Mouse (Mus musculus): Measurements from ENCODE around the gene Naaladl2.
A peak's percentile ranks its signal among the peaks of the same experiment; 100 is the strongest.
"Not testable (repeated sequence)": the region's sequence is repeated elsewhere in the genome, so short reads cannot be mapped to it uniquely, and the experiment has no call there.

Naaladl2 gene

DNA sequence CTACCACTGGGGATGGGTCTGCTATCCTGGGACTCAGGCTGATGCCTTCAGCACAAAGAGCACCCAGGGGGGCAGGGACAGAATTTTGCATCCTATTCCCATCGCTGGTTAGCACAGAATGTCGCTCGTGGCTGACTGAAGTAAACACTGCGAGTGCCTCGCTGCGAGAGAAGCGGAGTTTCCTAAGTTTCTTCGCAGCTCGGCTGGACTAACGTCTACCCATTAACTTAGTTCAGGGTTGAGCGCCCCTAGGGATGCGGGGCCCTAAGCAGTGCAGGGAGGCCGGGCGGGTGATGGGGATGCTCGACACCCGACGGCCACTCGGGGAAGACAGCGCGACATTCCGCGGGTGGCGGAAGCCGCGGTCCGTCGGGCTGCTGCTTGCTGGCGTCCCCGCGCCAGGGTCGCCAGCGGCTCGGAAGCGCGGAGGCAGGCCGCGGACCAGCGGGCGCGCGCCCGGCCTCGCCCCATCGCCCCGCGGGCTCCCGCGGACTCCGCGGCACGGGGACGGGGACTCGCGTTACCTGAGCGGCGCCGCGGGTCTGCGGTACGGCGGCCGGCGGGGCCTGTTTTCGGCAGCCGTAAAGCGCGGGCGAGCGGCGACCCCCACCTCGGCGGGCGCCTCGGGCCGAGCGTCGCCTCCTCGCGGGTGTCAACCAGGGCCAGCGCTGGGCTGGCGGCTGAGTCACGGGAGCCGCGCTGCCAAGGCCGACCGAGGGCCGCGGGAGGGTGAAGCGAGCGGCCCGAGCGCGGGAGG lies at the start of gene Naaladl2:
TSS of gene Naaladl2 (minus strand) at position 707 of the 757 bp plus-strand sequence.
- DNase-seq (ENCODE audit: low spot score in 2 of 2) = peak; percentile 41 to 47

DNA sequence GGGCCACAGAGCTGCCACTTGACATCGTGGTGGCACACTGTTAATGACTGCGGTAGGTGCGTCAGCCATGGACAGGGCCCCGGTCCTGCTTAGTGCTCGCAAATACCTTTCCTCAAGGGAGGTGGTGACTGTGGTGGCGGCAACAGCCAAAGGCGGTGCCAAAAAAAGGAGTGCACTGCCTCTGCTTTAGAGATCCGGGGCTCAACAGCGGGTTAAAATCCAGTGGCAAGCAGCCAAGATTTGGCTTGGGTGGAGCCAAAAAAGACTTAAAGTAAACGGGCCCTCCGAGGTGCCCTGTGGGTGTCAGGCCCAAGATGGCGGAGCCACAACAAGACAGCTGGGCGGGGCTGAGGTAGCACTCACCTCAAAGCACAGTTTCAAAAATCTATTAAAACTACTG lies 7.7 kb upstream of the Naaladl2 start:
- no peak for DNase-seq (ENCODE audit: low spot score in 2 of 2)

DNA sequence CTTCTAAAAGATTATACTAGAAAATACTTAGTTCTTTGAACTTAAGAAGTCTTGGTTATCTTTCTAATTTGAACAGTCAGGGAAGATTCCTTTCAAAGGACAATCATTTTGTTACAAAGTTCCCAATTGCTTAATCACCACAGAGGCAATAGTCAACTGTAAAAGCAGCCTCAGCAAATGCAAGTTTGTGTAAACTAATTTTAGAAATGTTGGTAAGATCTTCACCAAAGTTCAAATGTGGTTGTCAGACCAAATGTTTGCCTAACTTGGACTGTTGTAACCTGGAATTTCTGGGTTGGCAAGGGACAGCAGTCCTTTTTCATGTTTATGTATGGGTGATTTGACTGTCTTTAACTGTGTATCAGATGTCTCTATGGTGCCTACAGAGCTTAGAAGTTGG lies 3.2 kb upstream of the Naaladl2 start:
- no peak for DNase-seq (ENCODE audit: low spot score in 2 of 2)

DNA sequence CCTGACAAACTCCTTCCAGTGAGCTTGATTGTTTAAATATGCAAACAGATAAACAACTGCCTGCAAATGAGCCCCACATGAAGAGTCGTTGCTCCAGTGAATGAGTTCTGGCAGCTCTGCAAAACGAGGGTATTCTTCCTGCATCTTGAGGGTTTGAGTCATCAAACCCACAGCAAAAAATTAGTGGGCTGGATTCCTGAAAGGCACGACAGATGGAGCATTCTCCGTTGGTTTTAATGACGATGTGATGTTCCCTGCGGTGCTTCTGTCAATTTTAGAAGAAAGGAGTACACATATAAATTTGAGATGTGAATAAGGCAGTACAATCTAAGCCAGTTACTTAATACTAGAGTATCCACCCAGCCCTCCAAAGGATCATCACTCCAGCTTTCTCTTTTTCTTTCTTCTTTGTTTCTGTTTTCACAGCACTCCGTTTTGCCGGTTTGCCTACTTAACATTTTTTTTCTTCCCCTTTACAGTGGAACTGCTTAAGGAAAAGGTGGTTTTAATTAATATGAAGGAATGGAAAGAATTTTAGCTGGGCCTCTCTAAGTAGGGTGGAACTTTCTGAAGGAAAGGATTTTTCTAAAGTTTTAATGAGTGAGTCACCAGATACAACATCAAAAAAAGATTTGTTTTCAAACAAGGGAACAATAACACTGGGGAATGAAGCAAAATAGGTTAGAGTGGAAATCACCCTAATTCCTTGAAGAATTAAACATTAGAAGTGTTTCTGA lies 1.1 kb upstream of the Naaladl2 start:
- peak; percentile 52 to 66 for DNase-seq (ENCODE audit: low spot score in 2 of 2)

DNA sequence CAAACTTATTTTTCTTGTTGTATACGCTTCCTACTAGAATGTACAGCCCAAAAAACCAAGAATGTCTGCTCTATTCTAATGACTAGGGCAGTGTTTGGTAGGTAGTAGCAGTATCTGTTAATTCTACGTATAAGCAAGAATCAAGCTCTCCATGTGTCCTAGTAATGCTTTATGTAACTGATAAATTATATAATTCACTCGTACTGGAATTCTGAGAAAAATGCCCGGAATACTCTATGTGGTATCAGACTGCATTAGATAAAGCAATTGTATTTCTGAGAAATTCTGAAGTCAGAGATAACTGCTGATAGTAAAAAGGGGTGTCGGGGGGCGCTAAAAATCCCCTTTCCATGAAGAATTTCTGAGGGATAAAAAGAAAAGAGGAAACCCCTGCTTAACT lies 950 bp downstream of the Naaladl2 start:
- DNase-seq (ENCODE audit: low spot score in 2 of 2) = no peak

DNA sequence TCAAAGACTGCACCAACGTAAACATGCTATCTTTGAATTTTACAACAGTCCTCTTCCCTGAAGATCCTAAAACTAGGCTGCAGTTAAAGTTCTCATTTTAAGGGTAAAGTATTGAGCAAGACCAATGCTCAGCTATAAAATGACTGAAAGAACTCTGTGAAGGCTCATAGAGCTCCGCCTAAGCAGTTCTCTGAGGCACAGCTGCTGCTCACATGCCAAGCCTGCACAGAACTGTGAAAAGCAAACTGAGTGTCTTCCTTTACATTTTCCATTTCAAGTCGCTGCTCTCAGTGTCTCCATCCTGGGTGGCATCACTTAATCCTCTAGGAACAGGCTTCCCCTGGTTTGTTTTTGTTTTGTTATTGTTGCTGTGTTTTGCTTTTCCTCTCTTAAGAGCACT lies 12.2 kb downstream of the Naaladl2 start:
- no peak for DNase-seq (ENCODE audit: low spot score in 2 of 2)

DNA sequence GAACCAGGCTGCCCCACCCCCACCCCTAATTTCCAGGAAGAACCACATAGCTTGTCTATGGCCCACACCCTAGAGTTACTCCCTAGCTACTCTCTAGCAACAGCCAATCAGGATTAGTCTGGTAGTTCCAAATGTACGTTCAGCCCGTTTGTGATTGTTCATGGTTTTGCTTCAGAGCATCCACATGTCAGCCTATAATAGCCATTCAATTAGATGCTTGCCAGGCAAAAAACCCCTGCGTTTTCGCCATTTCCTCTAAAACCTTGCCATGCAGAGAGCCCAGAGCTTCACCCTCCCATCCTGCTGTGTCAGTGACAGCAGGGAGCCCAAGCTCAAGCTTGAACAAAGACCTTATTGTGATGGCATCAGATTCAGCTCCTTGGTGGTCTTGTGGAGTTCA lies 16.2 kb downstream of the Naaladl2 start:
- no peak for DNase-seq (ENCODE audit: low spot score in 2 of 2)

DNA sequence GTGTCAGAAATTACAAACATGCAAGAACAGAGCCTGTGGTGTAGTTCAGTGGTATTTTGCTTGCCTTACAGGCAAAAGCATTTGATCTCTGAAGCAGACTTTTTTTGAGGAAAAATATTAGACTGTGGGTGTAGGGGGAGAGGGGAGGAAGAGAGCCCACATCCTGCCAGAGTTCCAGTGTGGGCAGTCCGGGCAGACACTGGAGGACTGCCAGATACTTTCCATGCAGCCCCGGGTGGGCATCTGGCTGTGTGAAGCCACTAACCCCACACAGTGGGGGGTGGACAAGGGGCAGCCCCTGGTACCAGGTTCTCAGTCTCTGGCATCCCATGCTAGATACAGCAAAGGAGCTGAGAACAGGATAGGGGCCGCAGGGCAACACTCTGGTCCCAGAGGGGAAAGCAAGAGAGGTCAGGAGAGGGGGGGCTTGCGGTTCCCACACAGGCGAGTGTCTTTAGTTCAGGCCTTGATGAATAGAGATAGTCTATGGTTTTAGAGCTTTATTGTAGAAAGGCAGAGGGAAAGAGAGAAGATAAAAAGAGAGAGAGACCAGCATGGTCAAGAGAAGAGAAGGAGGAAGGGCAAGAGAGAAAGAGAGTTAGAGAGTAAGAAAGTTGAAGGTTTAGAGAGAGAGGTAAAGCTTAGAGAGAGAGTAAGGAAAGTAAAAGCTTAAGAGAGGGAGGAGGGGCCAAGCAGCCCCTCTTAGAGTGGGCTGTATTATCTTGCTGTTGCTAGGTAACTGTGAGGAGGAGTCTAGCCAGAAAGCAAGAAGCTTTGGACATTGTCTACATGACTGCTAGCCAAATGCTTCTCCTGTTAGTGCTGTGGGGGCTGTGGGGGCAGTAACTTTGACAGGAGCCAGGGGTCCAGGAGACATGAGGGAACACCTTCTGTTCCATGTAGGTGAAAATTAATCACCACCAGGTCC lies 18.9 kb downstream of the Naaladl2 start:
- no peak for DNase-seq (ENCODE audit: low spot score in 2 of 2)

DNA sequence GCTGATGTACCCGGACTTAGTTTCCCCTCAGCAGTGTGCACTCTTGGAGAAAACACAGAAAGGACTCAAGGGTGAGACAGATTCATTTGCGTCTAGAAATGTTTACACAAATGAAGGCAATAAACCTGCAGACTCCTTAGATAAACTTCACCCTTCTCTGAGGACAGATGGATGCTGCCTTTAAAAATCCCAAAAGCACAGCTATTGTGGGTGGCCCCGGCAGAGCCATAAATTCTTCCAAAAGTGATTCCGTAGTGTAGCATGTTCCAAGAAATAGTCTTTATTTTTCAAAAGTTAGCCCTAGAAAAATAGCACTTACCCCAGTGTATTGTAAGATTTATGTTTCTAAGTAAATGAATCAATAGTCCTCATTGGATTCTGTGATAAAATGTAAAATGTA lies 31.0 kb downstream of the Naaladl2 start:
- DNase-seq (ENCODE audit: low spot score in 2 of 2) = no peak

DNA sequence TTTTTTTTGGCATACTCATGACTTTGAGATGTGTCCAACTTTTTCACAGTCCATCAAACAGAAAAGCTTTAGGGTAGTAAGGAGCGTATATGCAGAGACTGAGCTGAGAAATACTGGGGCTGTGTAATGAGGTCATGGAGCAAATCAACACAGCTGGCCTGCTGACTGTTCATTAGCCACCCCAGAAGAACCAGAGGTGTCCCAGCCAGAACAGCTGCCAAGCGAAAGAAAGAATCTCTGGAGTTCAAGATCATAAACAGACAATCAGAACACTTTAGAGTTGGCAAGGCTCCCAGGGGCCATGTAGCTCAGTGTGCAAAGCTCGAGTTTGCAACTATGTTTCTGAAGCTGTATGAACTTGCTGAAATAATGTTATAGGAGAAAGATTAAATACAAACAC lies 35.1 kb downstream of the Naaladl2 start:
- DNase-seq (ENCODE audit: low spot score in 2 of 2) = no peak

DNA sequence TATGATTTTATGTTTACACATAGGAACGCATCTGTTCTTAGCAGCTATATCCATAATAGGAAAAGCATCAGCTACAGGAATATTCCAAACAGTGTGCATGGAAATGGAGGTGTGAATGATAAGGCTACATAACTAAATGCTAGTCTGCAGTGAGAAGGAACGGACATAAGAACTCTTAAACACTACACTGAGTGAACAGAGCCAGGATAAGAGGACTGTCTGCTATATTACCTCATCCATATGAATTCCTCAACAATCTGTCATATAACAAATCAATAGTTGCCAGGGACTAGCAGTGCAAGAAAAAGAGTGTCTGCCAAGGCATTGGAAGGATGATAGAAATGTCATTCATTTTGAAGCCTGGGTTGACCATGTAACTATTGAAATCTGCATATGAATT lies 51.1 kb downstream of the Naaladl2 start:
- no peak for DNase-seq (ENCODE audit: low spot score in 2 of 2)

DNA sequence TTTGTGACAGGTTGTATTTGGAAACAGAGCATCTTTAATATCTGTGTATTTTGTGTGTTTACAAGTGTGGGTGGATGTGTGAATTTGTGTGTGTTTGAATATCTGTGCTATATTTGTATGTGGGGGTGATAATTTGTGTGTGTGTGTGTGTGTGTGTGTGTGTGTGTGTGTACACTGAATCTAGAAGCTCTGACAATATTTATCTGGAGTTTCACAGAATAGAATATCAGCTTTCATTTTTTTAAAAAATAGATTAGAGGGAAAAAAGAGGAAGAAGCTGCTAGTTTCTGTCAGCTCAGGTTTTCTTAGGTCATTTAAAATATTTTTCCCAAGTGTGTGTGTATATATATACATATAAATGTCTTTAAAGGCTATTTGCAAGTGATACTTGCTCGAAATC lies 68.3 kb downstream of the Naaladl2 start:
- no peak for DNase-seq (ENCODE audit: low spot score in 2 of 2)

DNA sequence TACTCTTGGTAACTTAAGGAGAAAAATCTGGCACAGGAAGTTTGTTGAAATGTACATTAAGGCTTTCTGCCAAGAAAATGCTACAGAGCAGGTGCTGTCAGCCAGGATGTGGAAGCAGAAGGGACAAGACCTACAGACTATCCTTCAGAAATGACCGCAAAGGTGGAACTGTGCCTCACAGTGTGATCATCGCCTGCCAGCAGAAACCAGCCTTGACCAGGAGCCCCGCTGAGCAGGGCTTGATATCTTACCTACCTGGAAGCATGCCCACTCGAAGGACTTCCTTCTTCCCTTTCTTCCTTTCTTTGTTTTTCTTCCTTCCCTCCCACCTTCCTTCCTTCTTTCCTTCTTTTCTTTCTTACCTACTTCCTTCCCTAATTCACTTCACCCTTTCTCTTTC lies 69.8 kb downstream of the Naaladl2 start:
- no peak for DNase-seq (ENCODE audit: low spot score in 2 of 2)

DNA sequence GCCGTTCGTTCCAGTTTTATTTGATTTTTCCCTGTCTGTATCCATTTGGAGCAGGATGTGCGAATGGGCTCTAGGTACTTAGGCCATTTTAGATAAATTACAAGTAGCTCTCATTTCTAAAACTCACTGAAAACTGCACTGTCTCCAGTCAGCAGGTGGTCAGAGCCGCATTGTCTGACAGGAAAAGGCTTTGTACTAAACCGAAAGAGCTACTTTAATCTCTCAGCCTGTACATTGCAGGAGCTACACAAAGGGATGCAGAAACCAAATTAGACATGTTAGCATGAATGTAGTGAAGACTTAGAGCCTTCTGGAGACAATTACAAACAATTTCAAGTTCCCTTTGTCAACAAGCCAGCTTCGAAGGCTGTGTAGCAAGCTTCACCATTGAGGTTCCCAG lies 70.2 kb downstream of the Naaladl2 start:
- no peak for DNase-seq (ENCODE audit: low spot score in 2 of 2)

DNA sequence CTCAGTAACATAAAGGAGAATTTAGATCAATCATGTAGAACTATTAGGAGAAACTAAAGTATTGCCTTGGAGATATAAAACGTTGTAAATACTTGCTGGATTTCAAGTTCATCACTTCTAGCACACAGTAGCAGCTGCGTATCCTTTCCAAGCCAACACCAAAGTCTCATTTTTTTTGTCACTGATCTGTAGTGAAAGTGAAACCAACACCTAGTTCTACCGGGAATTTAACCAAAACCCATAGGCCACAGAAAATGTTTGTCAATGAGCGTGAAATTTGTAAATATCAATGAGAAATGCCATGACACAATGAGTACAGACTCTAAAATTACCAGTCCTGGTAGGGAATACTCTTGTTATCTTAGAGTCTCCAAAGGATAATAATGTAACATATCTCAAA lies 80.8 kb downstream of the Naaladl2 start:
- DNase-seq (ENCODE audit: low spot score in 2 of 2) = no peak

DNA sequence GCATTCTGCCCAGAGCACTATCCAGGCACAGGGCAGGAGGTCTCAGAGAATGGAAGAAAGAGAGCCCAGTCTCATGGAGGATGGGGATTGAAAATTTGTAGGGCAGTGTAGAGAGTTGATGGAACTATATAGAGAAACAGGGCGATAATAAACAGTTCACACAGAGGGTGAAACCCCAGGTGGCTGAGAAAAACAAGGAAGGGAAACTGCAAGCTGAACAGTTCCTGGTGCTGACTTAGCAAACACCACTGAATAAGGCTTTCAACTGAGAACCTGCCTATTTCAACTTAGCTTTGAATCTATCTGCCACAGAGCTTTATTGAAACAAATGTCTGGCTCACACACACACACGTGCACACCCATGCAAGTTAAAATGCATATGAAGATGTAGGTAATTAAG lies 91.1 kb downstream of the Naaladl2 start:
- DNase-seq (ENCODE audit: low spot score in 2 of 2) = no peak

DNA sequence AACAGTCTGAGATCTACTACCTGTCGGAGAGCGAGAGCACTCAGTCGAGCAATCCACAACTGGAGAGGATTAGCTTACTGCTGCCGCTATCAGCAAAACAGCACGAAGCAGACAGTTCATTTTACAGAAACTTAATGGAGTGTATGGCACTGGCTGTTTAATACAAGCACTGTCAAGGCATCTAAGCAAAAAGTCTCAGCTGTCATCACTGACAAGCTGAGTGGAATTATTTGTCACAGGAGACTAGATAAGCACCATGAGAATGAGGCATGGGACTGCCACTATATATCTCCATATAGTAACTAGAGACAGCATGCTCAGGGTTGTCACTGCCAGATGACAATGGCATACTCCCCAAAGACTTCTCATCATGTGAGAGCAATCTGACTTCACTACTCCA lies 124.1 kb downstream of the Naaladl2 start:
- DNase-seq (ENCODE audit: low spot score in 2 of 2) = no peak

DNA sequence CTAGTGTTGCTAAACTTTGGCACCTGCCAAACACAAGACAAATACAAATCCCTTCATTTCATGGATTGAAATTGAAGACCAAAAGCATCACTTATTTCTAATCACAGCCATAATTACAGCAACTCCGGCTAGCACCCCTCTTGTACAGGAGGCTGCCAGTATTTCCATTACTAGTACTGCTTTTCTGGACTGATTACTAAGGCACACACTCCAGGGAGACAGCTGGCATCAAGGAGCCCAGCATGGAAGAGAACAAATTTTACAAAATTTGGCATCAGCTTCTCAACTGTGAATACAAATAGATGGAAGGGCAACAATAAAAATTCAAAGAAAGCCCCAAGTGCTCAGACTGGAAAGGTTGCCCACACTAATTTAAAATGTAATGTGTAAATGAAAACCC lies 133.3 kb downstream of the Naaladl2 start:
- no peak for DNase-seq (ENCODE audit: low spot score in 2 of 2)

DNA sequence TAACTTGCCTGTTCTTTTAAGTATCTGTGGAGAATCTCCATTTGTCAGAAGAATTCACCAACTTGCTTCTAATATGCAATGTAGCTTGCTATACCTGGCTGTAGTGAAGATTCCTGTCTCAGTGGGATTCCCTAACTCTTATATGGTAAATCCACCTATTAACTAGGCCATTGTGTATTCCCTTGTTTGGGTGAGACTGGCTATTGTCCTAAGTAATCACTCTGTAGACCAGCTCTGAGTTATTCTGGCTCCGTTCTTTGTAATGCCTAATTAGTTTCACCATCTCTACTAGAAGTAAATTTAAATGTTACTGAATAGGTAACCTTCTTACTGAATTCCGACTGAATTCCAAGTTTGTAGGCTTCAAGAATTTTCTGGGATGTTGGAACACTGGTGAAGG lies 137.3 kb downstream of the Naaladl2 start:
- not testable (repeated sequence) for DNase-seq (ENCODE audit: low spot score in 2 of 2)

DNA sequence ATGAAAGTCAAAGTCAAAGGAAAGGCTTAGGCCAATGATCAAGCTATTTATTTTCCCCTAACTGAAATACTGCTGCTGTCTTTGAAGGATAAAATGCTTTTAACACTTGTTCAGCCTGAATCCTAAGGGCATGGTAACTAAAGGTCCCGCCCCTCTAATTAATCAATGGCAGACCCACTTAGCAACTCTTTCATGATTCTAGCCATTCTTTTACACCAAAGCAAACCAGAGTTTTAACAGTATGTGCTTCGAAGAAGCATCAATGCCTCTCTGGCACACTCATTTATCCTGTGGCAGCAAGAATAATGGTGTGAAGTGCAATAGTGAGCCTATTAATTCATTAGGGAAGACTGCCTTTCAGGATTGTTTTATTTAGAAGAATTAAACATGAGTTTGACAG lies 151.5 kb downstream of the Naaladl2 start:
- DNase-seq (ENCODE audit: low spot score in 2 of 2) = no peak

DNA sequence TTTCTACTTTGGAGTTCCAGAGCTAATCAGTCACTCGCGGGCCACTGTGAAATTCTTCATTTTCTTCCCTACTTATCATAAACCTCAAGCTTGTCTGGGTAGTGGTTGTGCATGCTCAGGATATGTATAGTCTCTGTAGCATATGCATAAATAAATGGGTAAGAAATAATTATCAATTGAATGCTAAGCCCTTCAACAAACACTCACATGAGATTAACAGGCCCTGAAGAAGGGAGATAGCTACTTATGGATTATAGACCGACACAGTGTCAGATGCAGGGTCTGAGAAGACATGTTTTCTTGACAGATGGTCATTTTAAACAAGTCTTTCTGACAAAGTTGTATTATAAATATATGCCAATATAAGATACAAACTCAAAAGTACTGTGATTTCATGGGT lies 152.0 kb downstream of the Naaladl2 start:
- no peak for DNase-seq (ENCODE audit: low spot score in 2 of 2)

DNA sequence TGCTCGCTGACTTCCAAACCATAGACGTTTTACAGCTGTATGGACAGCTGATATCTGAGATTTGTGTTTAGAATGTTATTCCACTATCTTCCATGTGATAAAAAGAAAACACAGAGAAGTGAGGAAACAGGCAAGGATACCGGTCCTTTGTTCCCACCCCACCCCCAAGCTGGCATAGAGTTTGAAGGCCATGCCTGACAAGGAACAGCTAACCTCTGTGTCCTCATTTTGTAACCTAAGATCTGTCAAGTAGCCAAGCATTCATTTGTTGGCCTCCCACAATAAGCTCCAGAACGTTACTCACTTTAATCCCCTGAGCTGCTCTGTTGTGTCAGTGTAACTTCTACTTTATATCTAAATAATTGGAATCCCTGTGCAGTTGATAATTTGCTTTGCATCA lies 161.9 kb downstream of the Naaladl2 start:
- DNase-seq (ENCODE audit: low spot score in 2 of 2) = no peak

Data from right cerebral cortex, postnatal 36 days (tissue).